Mouse (Mus musculus) frontal cortex, postnatal 36 days (tissue): ENCODE results near the gene Lhb.
"Not testable (repeated sequence)": the region's sequence is repeated elsewhere in the genome, so short reads cannot be mapped to it uniquely, and the experiment has no call there.

Experiments used
- DNase-seq, 2 experiments: peaks; one replicate each; pipeline ENCODE4 v3.0.0; 2022; ENCODE audit warnings: low spot score in 2 of 2

Gene Lhb

DNA sequence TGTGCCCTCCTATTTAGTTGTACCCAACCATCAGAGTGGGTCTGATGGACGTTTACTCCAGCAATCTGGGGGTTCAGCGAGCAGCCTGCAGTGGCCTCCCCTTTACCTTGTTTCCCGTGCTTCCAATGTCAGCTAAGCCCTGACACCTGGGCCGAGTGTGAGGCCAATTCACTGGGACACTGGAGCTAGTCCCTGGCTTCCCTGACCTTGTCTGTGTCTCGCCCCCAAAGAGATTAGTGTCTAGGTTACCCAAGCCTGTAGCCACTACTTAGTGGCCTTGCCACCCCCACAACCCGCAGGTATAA is at the start of gene Lhb:
Lhb (plus strand) TSS at position 206 of the 305 bp plus-strand sequence.
- no peak for DNase-seq

DNA sequence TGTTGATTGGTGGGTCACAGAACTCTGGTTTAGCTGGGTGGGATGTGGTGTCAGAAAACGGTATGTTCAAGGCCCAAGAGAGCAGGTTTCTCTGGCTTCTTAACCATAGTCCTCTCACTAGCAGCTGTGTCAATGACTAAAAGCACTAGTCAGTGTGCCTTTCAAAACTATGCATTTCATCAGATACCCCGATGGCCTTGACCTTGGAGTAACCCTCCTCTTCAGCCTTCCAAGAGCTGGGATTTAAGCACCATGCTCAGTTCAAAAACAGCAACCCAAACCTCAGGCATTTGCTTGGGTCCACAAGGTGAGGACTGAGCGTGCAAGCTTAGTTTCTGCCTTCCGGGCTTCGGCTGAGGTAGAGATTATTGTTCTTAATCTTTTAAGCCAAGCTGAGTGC is 48.2 kb upstream of the Lhb start:
- DNase-seq: no peak

DNA sequence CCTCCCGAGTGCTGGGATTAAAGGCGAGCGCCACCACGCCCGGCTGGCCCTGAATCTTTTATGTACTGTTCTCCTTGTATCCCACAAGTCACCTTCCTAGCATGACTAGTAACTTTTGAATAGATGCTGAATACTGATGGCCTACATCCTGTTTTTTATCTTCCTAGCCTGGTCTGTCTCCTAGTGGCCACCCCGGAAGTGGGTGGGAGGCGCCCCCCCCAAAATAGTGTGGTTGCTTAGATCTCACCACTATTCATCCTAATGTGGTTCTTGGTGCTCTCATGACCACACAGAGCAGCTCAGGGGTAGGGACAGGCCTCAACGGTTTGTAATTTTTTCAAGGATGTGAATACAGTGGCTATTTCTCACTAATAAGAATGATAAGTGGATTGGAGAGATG is 46.0 kb upstream of the Lhb start:
- no peak for DNase-seq

DNA sequence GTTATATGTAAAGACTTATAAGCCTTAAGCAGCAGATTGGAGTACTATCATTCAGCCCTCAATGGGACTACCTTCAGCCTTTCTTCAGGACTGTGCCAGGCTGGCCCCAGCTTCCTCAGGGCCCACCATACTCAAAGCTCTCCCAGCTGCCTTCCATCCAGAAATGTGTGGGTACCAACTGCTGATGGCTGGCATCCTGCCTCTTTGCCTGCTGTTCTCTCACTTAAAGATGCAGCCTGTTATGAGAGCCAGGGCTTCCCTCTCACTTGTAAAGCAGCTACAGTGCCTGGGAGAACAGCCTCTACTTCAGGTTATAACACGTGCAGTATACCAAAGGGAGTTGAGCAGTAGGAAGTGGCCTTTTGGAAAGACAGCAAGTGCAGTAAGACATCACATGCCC is 44.6 kb upstream of the Lhb start:
- DNase-seq: no peak

DNA sequence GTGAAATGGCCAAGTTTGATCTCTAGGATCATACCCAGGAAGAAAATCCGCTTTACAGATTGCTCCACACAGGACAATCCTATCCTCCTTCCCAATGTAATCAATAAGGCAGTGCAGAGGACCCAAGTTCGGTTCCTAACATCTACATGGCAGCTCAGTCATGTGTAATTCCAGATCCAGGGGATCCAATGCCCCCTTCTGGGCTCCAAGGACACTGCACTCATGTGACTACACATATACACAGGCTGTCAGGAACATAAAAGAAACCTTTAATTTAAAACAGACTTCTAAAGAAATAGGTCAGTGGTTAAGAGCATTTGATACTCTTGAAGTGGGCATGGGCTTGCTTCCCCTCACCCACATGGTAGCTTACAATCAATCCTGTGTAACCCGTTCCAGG is 34.5 kb upstream of the Lhb start:
- DNase-seq: no peak

DNA sequence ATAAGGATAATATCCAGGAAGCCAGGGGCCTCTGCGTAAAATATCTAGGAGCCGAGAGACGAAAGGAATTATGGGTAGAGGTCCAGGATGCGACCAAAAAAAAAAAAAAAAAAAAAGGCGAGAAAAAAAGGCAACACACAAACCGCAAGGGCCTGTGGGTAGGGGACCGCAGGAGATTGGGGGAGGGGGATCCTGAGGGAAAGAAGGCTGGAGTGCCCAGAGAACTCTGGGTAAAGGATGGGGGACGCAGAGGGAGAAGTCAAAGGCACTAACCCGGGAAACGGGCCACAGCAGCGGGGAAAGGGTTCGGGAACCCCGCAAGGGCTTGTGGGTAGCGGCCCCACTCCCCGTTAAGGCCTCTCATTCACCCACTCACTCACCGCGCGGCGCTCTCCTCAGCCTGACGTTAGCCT is 25.5 kb upstream of the Lhb start:
- no peak for DNase-seq

DNA sequence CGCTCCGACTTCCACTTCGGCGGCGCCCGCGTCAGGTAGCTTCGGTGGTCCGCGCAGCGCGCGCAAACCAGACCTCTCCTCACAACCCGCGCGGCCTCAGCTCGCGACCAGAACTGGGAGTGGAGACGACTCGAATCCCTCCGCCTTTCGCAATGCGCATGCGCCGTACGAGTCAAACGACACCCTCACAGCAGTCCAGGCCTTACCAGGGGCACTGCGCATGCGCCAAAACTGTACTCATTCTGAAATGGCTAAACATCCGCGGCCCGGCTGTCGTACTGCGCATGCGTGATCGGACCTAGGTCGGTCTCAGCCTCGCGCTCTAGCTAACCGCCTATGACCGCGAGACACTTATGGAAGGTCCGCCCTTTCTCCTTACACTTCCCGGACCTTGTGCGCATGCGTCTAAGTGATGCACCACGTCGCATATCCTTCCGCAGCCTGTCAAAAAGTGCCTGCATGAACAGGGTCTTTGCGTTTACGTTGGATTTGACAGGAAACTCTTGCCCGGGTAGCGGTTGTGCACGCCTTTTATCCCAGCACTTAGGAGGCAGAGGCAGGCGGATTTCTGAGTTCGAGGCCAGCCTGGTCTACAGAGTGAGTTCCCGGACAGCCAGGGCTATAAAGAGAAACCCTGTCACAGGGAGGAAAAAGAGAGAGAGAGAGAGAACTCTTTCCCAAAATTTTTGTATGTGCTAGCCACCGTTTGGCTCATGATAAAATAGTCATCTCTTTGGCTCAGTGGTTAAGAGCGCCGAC is 24.9 kb upstream of the Lhb start, which contains the start of gene Snrnp70:
Snrnp70 (minus strand) TSS at position 165 of the 759 bp plus-strand sequence.
- DNase-seq: peak; percentile 100

DNA sequence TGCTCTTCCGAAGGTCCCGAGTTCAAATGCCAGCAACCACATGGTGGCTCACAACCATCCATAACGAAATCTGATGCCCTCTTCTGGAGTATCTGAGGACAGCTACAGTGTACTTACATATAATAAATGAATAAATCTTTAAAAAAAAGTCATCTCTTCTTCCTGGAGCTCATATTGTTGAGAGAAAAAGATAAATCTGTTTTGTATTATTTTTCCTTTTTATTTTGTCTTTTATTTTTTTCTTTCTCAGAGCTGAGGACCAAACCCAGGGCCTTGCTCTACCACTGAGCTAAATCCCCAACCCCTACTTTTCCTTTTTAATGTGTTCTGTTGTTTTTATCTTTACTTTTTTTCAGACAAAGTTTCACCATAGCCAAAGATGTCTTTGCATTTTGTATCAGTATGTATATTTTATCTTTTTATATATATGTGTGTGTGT is 24.3 kb upstream of the Lhb start:
- not testable (repeated sequence) for DNase-seq

DNA sequence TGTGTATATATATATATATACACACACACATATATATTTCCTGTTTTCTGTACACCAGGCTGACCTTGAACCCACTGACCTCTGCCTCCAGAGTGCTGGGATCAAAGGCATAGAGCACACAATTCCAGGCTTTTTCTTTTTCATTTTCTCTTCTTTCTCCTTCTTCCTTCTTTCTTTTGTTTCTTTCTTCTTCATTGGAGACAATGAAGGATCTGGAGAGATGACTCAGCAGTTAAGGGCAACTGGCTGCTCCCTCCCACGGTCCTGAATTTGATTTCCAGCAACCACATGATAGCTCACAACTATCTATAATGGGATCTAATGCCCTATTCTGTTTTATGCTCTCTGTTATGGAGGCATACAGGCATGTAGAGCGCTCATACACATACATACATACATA is 23.8 kb upstream of the Lhb start:
- DNase-seq: no peak

DNA sequence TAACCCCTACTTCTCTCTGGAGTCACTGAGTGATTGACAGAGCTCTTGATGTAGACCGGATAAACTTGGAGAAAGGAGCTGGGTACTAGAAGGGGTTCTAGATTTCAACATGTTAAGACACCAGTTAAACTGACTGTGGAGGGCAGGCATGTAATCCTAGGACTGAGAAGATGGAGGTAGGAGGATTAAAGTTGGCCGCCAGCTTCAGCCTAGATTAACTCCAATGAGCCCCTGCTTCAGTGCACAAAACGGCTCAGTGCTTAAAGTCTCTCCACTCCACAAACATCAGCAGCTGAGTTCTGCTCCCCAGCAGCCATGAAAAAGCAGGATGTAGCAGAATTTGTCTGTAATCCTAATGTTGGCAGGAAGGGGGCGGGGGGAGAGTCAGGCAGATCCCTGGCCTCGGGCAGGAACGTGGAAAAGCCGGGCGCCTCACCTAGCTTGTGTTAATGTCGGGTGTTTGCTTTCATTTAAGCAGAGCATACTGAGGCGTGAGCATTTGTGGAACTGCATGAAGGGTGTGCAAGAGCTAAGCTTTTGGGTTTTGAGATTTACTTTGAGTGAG is 19.0 kb upstream of the Lhb start:
- DNase-seq: no peak

DNA sequence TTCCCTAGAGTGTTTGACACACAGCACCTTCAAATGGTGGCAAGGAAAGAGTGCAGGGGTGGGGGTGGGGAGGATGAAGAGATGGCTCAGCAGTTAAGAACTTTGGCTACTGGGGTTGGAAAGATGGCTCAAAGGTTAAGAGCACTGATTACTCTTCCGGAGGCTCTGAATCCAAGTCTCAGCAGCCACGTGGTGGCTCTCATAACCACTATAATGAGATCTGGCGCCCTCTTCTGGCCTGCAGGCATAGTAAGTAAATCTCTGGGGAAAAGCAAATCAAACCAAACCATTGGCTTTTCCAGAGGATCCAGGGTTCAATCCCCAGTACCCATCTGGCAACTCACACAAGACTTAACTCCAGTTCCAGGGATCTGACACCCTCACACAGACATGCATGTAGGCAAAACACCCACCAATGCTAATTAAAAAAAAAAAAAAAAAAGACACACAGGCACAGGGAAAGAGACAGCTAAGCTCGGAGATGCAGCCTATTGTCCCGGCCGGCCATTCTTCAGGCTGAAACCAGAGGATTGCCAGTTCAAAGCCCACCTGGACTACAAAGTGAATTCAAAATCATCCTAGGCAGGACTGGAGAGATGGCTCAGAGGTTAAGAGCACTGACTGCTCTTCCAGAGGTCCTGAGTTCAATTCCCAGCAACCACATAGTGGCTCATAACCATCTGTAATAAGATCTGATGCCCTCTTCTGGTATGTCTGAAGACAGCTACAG is 16.9 kb upstream of the Lhb start:
- DNase-seq: peak in 1 of 2 experiments; percentile 27

DNA sequence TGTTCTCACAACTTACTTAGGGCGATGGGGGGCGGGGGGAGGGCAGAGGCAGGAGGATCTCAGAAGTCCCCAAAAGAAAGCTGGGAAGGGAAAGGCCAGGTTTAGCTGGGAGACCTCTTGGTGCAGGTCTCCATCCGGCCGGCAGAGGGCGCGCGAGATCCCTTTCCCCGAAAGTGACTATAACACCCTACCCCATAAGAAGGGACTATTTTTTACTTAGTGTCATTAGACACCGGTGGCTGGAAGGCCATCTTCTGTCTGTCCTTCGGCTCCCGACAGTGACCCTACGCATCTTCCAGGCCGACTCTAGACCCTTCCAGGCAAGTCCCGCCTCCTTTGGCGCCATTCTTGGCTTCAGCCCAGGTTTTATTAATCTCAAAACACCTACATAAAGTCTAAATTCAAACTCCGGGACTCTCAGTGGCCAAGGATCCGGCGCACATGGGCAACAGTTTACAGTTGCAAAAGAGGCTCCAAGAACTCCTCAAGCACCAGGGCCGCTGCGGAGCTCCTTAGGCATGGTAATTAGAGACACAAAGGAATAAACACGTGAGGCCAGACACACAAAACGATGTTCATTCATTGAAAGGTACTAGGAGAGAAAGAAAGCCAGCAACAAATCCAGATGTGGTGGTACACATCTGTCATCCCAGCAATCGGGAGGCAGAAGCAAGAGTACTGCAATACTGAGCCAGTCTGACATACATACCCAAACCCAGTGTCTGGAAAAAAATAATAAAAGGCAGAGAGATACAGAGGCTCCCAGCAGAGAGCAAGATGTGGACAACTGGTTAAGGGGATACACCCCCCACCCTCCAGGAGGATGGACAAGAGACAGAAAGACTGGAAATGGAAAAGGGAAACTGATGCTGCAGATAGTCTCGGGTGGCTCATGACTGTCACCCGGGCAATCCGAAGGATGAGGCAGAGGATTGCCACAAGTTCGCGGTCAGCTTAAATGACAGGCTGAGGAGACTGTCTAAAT is 15.2 kb upstream of the Lhb start, which contains the start of gene Kcna7:
Kcna7 (plus strand) TSS at position 563 of the 985 bp plus-strand sequence.
- peak; percentile 61 to 74 for DNase-seq

DNA sequence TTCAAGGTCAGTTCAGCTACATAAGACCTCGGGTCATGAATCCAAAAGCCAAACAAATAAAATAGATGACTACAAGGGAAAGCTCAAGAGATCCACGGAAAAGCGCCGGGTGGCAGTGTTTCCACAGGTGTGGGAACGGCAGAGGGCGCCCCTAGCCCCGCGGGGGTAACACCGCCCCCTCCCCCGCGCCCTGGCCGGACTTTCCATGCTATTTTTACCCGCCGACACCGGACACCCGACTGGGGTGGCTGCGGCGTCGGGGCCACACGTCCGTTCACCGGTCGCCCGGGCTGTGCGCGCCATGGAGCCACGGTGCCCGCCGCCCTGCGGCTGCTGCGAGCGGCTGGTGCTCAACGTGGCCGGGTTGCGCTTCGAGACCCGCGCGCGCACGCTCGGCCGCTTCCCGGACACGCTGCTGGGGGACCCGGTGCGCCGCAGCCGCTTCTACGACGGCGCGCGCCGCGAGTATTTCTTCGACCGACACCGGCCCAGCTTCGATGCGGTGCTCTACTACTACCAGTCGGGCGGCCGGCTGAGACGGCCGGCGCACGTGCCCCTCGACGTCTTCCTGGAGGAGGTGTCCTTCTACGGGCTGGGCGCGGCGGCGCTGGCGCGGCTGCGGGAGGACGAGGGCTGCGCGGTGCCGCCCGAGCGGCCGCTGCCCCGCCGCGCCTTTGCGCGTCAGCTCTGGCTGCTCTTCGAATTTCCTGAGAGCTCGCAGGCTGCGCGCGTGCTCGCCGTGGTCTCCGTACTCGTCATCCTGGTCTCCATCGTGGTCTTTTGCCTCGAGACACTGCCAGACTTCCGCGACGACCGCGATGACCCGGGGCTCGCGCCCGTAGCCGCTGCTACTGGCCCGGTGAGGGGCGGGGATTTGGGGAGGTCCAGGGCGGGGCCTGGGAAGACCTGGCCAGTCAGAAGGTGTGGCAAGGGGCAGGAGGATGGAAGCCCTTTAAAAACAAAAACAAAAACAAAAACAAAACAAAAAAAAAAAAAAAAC is 14.2 kb upstream of the Lhb start:
- no peak for DNase-seq

DNA sequence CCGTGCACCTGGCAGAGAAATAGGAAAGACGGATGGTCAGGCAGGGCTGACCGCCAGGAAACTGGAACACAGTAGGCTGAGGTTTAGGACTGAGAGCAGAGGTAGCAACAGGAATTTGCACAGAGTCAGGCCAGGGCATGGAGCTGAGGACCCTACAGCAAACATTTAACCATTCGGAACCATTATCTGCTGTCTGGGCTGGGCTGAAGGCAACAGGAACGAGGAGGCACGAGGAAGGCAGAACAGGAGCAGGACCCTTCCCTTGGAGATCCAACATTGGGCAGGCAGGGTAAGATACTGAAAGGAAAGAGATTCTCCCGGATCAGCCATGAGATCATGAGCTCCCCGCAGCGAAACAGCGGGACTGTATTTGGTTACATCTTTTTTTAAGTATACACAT is 12.8 kb upstream of the Lhb start:
- no peak for DNase-seq

DNA sequence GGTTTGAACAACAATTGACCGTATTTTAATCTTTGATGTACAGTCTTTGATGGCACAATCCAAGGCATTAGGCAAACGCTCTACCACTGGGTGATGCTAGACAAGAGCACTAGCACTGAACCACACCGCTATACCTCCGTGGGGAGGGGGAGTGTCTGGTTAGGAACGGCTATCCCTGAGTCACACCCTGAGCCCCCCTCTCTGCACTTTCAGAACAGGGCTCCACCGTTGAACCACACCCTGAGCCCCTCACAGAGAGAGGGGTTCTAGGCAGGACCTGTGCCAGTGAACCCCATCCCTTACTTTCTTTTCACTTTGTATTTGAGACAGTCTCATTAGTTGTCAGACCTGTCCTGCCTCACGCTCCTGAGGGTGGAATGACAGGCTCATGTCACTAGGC is 12.3 kb upstream of the Lhb start:
- DNase-seq: no peak

DNA sequence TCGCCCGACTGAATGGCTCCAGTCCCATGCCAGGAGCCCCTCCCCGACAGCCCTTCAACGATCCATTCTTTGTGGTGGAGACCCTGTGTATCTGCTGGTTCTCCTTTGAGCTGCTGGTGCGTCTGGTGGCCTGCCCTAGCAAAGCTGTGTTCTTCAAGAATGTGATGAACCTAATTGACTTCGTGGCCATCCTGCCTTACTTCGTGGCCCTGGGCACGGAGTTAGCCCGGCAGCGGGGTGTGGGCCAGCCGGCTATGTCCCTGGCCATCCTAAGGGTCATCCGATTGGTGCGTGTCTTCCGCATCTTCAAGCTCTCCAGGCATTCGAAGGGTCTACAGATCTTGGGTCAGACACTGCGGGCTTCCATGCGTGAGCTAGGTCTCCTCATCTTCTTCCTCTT is 11.7 kb upstream of the Lhb start:
- DNase-seq: no peak

DNA sequence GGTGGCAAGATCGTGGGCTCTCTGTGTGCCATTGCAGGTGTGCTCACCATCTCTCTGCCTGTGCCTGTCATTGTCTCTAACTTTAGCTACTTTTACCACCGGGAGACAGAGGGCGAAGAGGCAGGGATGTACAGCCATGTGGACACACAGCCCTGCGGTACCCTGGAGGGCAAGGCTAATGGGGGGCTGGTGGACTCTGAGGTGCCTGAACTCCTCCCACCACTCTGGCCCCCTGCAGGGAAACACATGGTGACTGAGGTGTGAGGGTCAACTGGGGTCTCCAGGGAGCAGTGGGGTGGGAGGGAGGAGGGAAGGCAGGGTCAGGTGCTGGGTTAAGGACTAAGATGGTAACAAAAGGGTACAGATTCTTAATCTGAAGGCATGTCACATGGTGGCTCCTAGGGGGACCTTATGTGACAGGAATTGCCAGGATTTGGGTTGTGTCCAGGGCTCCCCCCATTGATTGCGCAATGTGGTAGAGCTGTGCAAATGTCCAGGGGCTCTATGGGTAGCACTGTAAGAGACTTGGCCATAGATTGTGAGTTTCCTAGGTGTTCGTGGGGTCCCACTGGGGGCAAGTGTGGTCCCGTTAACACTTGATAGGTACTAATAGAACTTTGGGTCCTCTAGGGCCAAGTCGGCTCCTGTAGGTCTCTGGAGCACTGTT is 11.0 kb upstream of the Lhb start:
- no peak for DNase-seq

DNA sequence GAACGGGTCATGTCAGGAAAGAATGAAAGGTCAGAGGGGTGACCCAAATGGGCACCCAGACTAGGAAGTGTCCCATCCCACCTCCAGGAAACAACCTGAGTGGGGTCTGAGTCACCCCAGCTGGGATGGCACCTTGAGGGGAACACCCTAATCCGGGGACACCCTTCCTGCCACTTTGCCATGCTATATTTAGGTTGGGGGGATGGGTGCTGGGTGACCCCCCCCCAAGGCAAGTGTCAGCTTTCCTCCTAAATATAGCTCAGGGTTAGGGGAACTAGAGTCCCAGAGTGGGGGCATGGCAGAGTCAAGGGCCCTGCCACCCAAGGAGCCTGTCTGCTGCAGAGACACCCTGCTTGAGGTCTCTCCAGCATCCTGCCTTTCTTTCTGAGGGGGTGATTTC is 8.2 kb upstream of the Lhb start:
- no peak for DNase-seq

DNA sequence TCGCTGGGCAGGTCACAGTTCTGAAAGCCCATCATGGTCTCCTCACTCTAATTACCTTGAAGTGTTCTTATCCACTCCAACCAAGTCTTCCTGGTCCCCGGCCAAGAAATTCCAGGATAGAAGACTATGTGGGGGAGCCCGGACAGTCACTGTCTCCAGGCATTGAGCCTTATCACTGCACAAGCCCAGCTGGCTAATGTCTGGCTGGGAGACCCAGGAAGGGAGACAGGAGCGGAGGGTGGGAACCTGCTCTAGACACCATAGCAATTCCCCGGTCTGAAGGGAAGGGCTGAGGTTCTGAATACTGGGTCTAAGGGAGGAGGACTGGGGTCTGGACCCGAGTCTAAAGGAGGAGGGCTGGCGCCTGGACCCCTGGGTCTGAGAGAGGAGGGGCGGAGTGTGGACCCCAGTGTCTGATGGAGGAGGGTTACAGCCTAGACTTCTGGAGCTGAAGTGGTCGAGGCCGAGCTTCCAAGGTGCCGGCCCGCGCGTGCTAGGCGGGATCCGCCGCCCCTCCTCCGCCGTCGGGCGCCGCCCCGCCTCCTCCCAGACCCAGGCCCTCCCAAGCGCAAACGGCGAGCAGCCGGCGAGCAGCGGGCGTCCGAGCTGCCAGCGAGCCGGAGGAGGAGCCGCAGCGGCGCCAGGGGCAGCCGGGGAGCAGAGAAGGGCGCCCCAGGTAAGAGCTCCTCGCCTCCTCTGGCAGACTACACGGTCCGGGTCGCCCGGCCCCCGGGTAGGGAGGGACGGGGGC is 7.3 kb upstream of the Lhb start, which contains the start of gene Ntf5:
Ntf5 (plus strand) TSS at position 583 of the 751 bp plus-strand sequence.
- DNase-seq: no peak
